Mouse (Mus musculus) heart, postnatal 0 days (tissue): ENCODE results near the gene Cptp.

ENCODE experiments used
- CTCF ChIP-seq: IDR thresholded peaks from 2 replicates; pipeline ENCODE4 v1.5.1; 2016; ENCODE audit warnings: antibody characterized with exemption, control low read depth, low read depth
- EP300 ChIP-seq: IDR thresholded peaks from 2 replicates; pipeline ENCODE4 v1.6.1; 2016; ENCODE audit warnings: antibody characterized with exemption, low read depth

- no peak for TF ChIP-seq CTCF
- no peak for TF ChIP-seq EP300
Observed at GRCm38 (mm10) chr4:155895826-155896225, 26.6 kb upstream of the Cptp start.
